Mouse (Mus musculus): ENCODE results near the gene Simc1. TPM values are rescaled to one million over a fixed set of nuclear protein-coding genes. Genes with fewer than 3 reads are reported as not detected.

The Simc1 gene
- total RNA-seq, 2 experiments from 2014 or later = 13.6 to 14.8 TPM

DNA sequence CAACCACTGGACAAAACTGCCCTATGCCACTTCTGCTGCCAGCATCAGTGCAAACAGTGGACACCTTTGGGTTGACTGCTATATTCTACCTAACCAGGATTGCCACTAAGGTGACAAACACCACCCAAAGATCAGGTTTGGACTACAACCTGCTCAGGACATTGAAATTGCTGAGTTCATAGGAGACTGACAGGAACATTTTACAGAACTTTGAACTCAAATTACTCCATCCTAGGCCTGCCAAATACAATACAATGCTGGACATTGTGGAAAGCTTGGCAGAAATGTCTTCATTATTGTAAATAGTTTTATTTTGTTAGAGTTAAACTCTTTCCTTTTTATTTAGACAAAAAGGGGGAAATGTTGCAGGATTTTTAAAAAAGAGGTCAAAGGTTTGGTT, 17.6 kb downstream of the Simc1 start:
- DNase-seq (ENCODE audit: low spot score in 2 of 2) = no peak
- intact Hi-C loops (cut with DNase I) = no loop called here

GRCm38 (mm10) chr13:54527140-54527539, 23.6 kb downstream of the Simc1 start:
- no peak for DNase-seq (ENCODE audit: low spot score in 2 of 2)
- intact Hi-C loops (cut with DNase I) = no loop called here

GRCm38 (mm10) chr13:54532134-54532533, 28.6 kb downstream of the Simc1 start:
- no peak for DNase-seq (ENCODE audit: low spot score in 2 of 2)
- intact Hi-C loops (cut with DNase I) = no loop called here

GRCm38 (mm10) chr13:54548036-54548435, 44.5 kb downstream of the Simc1 start:
- intact Hi-C loops (cut with DNase I) = no loop called here

DNA sequence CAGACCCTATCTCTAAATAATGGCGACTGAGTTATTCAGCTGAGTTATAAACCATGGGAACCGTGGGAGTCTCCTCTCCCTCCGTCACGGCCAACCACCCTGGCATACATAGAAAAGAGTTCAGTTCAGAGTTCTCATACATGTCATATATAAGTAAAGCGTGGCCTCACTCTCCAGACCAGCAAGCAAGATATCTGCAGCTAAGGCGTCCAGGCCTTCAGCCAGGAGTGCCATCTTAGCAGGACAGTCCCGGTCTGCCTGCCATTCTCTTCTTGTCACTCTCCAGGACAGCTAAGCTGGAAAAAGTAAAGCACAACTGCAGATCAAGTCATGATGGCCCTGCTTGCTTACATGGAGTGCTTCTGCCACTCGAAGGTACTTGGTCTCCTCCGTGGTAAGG, 52.6 kb downstream of the Simc1 start:
- intact Hi-C loops (cut with DNase I) = loop anchor here (10.0 kb wide), 1 partner anchor 91 kb away; the partner anchor contains the start of gene Thoc3
- DNase-seq (ENCODE audit: low spot score in 2 of 2) = no peak

More at GRCm38 (mm10) chr13:54548036-54548435, 44.5 kb downstream of the Simc1 start:
- DNase-seq (ENCODE audit: low spot score in 2 of 2) = no peak

GRCm38 (mm10) chr13:54556796-54557195, 53.2 kb downstream of the Simc1 start:
- intact Hi-C loops (cut with DNase I) = loop anchor here (10.0 kb wide), 1 partner anchor 92 kb away; the partner anchor contains the start of gene Thoc3
- no peak for DNase-seq (ENCODE audit: low spot score in 2 of 2)

GRCm38 (mm10) chr13:54557652-54558051, 54.1 kb downstream of the Simc1 start:
- intact Hi-C loops (cut with DNase I) = loop anchor here (10.0 kb wide), 1 partner anchor 93 kb away; the partner anchor contains the start of gene Thoc3
- DNase-seq (ENCODE audit: low spot score in 2 of 2) = no peak

- no peak for DNase-seq (ENCODE audit: low spot score in 2 of 2)
- intact Hi-C loops (cut with DNase I) = loop anchor here (10.0 kb wide), 1 partner anchor 95 kb away; the partner anchor contains the start of gene Thoc3
Observed at GRCm38 (mm10) chr13:54559656-54560055, 56.1 kb downstream of the Simc1 start.

DNA sequence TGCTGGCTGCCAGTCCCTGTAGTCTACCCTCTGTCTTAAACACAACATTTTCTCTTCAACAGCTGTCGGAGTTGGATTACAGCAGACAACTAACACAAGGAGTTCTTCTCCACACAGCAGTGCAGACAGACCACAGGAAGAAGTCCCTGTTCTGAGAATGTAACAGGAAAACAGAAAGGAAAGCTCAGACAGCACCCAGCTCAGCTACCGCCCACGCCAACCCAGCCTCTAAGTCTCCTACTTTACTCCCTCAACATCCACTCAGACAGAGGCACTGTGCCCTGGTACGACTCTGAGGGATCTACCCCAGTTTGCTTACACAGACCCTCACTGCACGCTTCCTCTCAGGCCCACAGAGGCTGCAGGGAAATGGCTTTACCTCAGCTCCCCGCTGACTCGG, 57.0 kb downstream of the Simc1 start:
- DNase-seq (ENCODE audit: low spot score in 2 of 2) = no peak
- intact Hi-C loops (cut with DNase I) = no loop called here

- no peak for DNase-seq (ENCODE audit: low spot score in 2 of 2)
- intact Hi-C loops (cut with DNase I) = no loop called here
Observed at GRCm38 (mm10) chr13:54562562-54562961, 59.0 kb downstream of the Simc1 start.

- intact Hi-C loops (cut with DNase I) = no loop called here
Observed at GRCm38 (mm10) chr13:54564232-54565200, 60.9 kb downstream of the Simc1 start.

DNA sequence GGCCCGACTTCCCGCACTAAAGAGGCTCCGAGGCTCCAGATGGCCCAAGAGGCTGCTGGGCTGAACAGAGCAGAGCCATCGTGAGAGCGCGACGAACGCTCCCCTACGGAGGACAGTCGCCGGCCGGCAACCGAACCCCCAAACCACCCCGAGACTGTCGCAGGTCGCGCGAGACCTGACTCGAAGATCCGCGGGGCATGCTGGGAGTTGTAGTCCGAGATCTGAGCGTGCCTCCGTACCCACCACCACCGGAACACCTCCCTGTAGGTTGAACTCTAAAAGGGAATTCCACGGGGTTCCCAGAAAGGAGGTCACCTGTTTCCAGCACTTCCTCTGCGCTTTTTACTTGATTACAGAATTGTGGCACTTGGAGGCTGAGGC, 61.6 kb downstream of the Simc1 start, which contains the start of gene 4833439L19Rik:
Gene 4833439L19Rik, minus strand, starts transcription at position 235 of the 381 bp plus-strand sequence.
- intact Hi-C loops (cut with DNase I) = no loop called here
- peak; percentile 93 to 95 for DNase-seq (ENCODE audit: low spot score in 2 of 2)

More at GRCm38 (mm10) chr13:54564232-54565200, 60.9 kb downstream of the Simc1 start:
- DNase-seq (ENCODE audit: low spot score in 2 of 2) = no peak

- peak; percentile 56 to 60 for DNase-seq (ENCODE audit: low spot score in 2 of 2)
- intact Hi-C loops (cut with DNase I) = no loop called here
Observed at GRCm38 (mm10) chr13:54565594-54566345, 62.2 kb downstream of the Simc1 start.

GRCm38 (mm10) chr13:54568380-54568779, 64.8 kb downstream of the Simc1 start:
- intact Hi-C loops (cut with DNase I) = no loop called here
- DNase-seq (ENCODE audit: low spot score in 2 of 2) = no peak

DNA sequence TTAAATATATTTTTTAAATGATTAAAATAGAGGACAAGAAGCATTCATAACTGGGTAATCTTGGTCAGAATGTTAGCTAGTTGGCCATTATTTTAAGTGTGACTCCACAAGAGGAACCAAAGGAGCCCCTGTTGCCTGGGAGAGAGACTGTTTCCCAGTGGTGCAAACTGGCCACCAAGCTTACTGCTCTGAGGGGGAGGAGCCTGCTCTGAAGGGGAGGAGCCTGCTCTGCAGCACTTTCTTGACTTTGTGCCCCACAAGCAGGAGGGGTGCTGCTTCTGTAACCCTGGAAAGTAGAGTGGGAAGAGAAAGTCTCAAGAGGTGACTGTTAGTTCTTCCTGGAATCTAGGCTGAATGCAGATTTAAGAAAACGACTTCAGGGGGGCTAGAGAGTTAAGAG, 65.7 kb downstream of the Simc1 start:
- DNase-seq (ENCODE audit: low spot score in 2 of 2) = no peak
- intact Hi-C loops (cut with DNase I) = no loop called here

- no peak for DNase-seq (ENCODE audit: low spot score in 2 of 2)
- intact Hi-C loops (cut with DNase I) = no loop called here
Observed at GRCm38 (mm10) chr13:54570736-54571135, 67.2 kb downstream of the Simc1 start.

DNA sequence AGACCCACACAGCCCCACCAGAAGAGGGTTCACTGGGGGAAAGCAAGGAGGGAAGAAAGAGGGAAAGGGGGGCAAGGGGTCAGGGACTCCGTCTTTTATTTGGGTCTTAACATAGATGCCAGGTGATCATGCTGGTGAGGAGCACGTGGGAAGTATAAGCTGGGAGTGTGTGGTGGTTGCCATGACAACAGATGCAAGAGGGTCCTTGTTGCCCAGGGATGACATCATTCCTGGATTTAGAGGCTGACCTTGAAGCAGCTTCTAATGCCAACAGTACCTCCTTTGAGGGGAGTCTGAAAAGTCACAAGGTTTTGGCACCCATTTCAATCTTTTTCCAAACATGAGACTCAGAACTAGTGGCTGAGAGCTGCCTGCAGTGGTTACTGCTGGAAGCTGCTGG, 68.1 kb downstream of the Simc1 start:
- intact Hi-C loops (cut with DNase I) = no loop called here
- DNase-seq (ENCODE audit: low spot score in 2 of 2) = peak in 1 of 2 experiments; percentile 60

DNA sequence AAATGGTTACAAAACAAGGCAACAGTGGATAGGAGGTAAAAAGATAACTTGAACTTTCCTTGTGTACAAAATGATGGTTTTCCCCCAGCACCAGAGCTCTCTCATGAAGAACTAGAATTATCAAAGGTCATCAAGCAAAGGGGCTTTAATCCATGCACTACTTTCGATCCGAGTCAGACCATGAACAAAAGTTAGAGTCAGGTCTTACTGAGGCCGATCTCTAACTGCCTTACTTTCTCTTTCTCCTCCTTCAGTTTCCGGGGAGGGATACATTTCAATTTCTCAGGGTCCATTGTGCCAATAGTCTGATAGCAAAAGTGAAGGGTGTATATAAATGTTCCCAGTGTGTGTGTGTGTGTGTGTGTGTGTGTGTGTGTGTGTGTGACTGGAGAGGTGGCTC, 69.0 kb downstream of the Simc1 start:
- intact Hi-C loops (cut with DNase I) = no loop called here
- DNase-seq (ENCODE audit: low spot score in 2 of 2) = no peak

DNA sequence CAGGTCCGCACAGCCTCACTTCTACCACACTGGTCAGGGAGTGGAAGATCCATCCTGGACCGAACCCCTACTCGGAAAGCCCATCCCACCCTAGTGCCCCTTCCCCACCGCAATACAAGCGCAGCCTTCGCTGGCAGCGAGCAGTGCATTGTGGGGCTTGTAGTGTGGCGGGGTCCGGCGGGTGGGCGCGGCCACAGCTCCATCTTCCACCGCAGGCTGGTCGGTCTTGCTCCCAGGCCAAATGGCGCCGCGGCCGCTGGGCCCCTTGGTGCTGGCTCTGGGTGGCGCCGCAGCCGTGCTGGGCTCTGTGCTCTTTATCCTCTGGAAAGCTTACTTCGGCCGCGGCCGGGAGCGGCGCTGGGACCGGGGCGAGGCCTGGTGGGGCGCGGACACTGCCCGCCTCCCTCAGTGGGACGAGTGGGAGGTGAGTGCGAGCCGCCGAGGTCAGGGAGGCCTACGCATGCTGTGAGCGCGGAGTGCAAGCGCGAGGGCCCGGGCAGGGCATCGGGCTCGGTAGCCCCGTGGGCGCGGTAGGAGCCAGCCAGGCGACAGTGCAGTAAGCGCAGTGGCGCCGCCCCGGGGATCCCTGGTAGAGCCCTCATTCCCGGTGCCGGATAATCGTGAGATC, 71.4 kb downstream of the Simc1 start, which contains the start of gene Arl10:
Gene Arl10, plus strand, starts transcription at position 162 of the 628 bp plus-strand sequence.
- intact Hi-C loops (cut with DNase I) = no loop called here
- peak in 1 of 2 experiments; percentile 73 for DNase-seq (ENCODE audit: low spot score in 2 of 2)
